ENCODE assay signal across 12 mouse cellular contexts in genomic region chr11:96287411-96287810, GRCm38 (mm10). TPM values are rescaled to one million over a fixed set of nuclear protein-coding genes. Genes with fewer than 3 reads are reported as not detected.
A peak's percentile ranks its signal among the peaks of the same experiment; 100 is the strongest.
DNase-seq lines count a peak whose midpoint lies in the region; ATAC-seq and TF ChIP-seq lines count a peak whose summit lies in the region.
"Had no signal": no experiment of that assay in that cellular context is flagged by ENCODE, and none has a peak within 500 bp of the region (broad histone marks: within the 10 kb centered on the region; RNA-seq: fewer than 3 reads in every experiment).

No protein-coding gene starts in this region.

- H3K9ac ChIP-seq in kidney, embryonic 14.5 days (ENCODE audit: low read depth, low read length) = peak overlapping the region; percentile 99
- H3K9ac ChIP-seq in intestine, embryonic 14.5 days (ENCODE audit: low read length) = peak overlapping the region; percentile 82
- peak overlapping the region; percentile 100 for H3K9ac ChIP-seq in neural tube, embryonic 12.5 days
- no peak overlapping the region for H3K9ac ChIP-seq in forebrain, embryonic 11.5 days (ENCODE audit: low read length)
- H3K9ac ChIP-seq: embryonic facial prominence, embryonic 12.5 days had no signal

- no peak for TF ChIP-seq CTCF in embryonic fibroblast, embryonic 13.5 days (IDR thresholded peaks at IDR 0.05; ENCODE audit: borderline replicate concordance, insufficient read depth, low read length)

- ATAC-seq in kidney, embryonic 14.5 days (ENCODE audit: low FRiP score, low TSS enrichment) = no peak
- ATAC-seq in intestine, embryonic 14.5 days (replicated peaks; ENCODE audit: low FRiP score, low TSS enrichment, low read depth) = no peak
- ATAC-seq in neural tube, embryonic 12.5 days (ENCODE audit: low FRiP score, low read depth) = peak; percentile 31
- no peak for ATAC-seq in forebrain, embryonic 11.5 days (replicated peaks; ENCODE audit: low FRiP score)
- ATAC-seq: forebrain, embryonic 16.5 days had no signal

- H3K9me3 ChIP-seq in kidney, embryonic 14.5 days (ENCODE audit: control insufficient read depth, low read length) = no peaks in the 10 kb centered on the region
- H3K9me3 ChIP-seq in intestine, embryonic 14.5 days (ENCODE audit: control insufficient read depth, low read length) = no peaks in the 10 kb centered on the region
- no peaks in the 10 kb centered on the region for H3K9me3 ChIP-seq in neural tube, embryonic 12.5 days
- no peaks in the 10 kb centered on the region for H3K9me3 ChIP-seq in forebrain, embryonic 11.5 days (ENCODE audit: control insufficient read depth, low read length)
- H3K9me3 ChIP-seq: embryonic facial prominence, embryonic 12.5 days had no signal

- H3K36me3 ChIP-seq in kidney, embryonic 14.5 days (ENCODE audit: control insufficient read depth, insufficient read depth, low read length) = no peaks in the 10 kb centered on the region
- no peaks in the 10 kb centered on the region for H3K36me3 ChIP-seq in intestine, embryonic 14.5 days (ENCODE audit: control insufficient read depth, insufficient read depth, low read length)
- H3K36me3 ChIP-seq in neural tube, embryonic 12.5 days = peaks cover 3% of the 10 kb centered on the region; the same call in 1 of the 2 replicates
- no peaks in the 10 kb centered on the region for H3K36me3 ChIP-seq in forebrain, embryonic 11.5 days (ENCODE audit: control insufficient read depth, insufficient read depth, low read length)
- H3K36me3 ChIP-seq: embryonic facial prominence, embryonic 12.5 days had no signal

- no peak for DNase-seq in kidney, postnatal 10 days
- DNase-seq in intestine, embryonic 14.5 days (ENCODE audit: low spot score) = no peak
- no peak for DNase-seq in forebrain, embryonic 11.5 days (ENCODE audit: low spot score)
- DNase-seq in embryo, embryonic 10 days (ENCODE audit: low spot score) = no peak
- no peak for DNase-seq in T-cell, adult 2 months (ENCODE audit: low spot score)
- DNase-seq: cerebellum, adult 2 months; heart, adult 11 months had no signal

- H3K4me3 ChIP-seq in kidney, embryonic 14.5 days (ENCODE audit: low read length) = peak overlapping the region; percentile 53
- peak overlapping the region; percentile 35 for H3K4me3 ChIP-seq in embryonic fibroblast, embryonic 13.5 days (ENCODE audit: insufficient read depth, low read length)
- H3K4me3 ChIP-seq in intestine, embryonic 14.5 days (ENCODE audit: low read depth, low read length) = peak overlapping the region; percentile 49
- H3K4me3 ChIP-seq in neural tube, embryonic 12.5 days = peak overlapping the region; percentile 99
- H3K4me3 ChIP-seq in forebrain, embryonic 11.5 days (ENCODE audit: low read depth, low read length) = no peak overlapping the region

- no peaks in the 10 kb centered on the region for H3K27me3 ChIP-seq in kidney, embryonic 14.5 days (ENCODE audit: control insufficient read depth, insufficient read depth, low read length)
- peaks cover 54% of the 10 kb centered on the region for H3K27me3 ChIP-seq in intestine, embryonic 14.5 days (replicated peaks; ENCODE audit: control insufficient read depth, insufficient read depth, low read length)
- H3K27me3 ChIP-seq in neural tube, embryonic 12.5 days (replicated peaks) = no peaks in the 10 kb centered on the region
- H3K27me3 ChIP-seq in forebrain, embryonic 11.5 days (ENCODE audit: control insufficient read depth, insufficient read depth, low read length) = peaks cover 96% of the 10 kb centered on the region

- 0% methylated on average over 9 of the region's 9 CpGs for WGBS in kidney, embryonic 14.5 days
- WGBS in intestine, embryonic 14.5 days = 6% methylated on average over 9 of the region's 9 CpGs
- WGBS in neural tube, embryonic 12.5 days = under 1% methylated on average over 9 of the region's 9 CpGs
- 4% methylated on average over 9 of the region's 9 CpGs for WGBS in forebrain, embryonic 11.5 days

- H3K27ac ChIP-seq in kidney, embryonic 14.5 days (ENCODE audit: low read depth, low read length) = peak overlapping the region; percentile 100
- H3K27ac ChIP-seq in embryonic fibroblast, embryonic 13.5 days (ENCODE audit: insufficient read depth, low read length) = no peak overlapping the region
- peak overlapping the region; percentile 93 for H3K27ac ChIP-seq in intestine, embryonic 14.5 days (ENCODE audit: low read depth)
- peak overlapping the region; percentile 99 for H3K27ac ChIP-seq in neural tube, embryonic 12.5 days
- no peak overlapping the region for H3K27ac ChIP-seq in forebrain, embryonic 11.5 days (ENCODE audit: low read depth, low read length)
- H3K27ac ChIP-seq: embryonic facial prominence, embryonic 12.5 days had no signal

- peaks cover 36% of the 10 kb centered on the region for H3K4me1 ChIP-seq in kidney, embryonic 14.5 days (ENCODE audit: control insufficient read depth, insufficient read depth, low read length)
- no peaks in the 10 kb centered on the region for H3K4me1 ChIP-seq in embryonic fibroblast, embryonic 13.5 days (ENCODE audit: control insufficient read depth, insufficient read depth, low read length)
- peaks cover 15% of the 10 kb centered on the region for H3K4me1 ChIP-seq in intestine, embryonic 14.5 days (replicated peaks; ENCODE audit: control insufficient read depth, insufficient read depth, low read length)
- peaks cover 26% of the 10 kb centered on the region for H3K4me1 ChIP-seq in neural tube, embryonic 12.5 days
- no peaks in the 10 kb centered on the region; the same call in none of the 2 replicates for H3K4me1 ChIP-seq in forebrain, embryonic 11.5 days (replicated peaks; ENCODE audit: control insufficient read depth, insufficient read depth, low read length)

- TF ChIP-seq POLR2A in embryonic fibroblast, embryonic 13.5 days (IDR thresholded peaks at IDR 0.05; ENCODE audit: low read depth, low read length) = no peak

- H3K4me2 ChIP-seq in kidney, embryonic 14.5 days (replicated peaks; ENCODE audit: low read depth, low read length) = peak overlapping the region; percentile 95
- peak overlapping the region; percentile 86 for H3K4me2 ChIP-seq in intestine, embryonic 14.5 days (ENCODE audit: low read length)
- H3K4me2 ChIP-seq in neural tube, embryonic 12.5 days (replicated peaks) = peak overlapping the region; percentile 100
- no peak overlapping the region for H3K4me2 ChIP-seq in forebrain, embryonic 11.5 days (ENCODE audit: low read depth, low read length, severe bottlenecking)

RNA-seq across cellular contexts. Expression of gene Hoxb7, which starts 1.0 kb away (rescaled TPM):
- 58.6 and 61.9 TPM in 2 replicates for polyA plus RNA-seq in kidney, embryonic 14.5 days (2014; fragmentation: Nextera tagmentation; extraction: Ambion mirVana)
- polyA plus RNA-seq in embryonic fibroblast, embryonic 13.5 days (2011; ENCODE audit: insufficient read length, low read depth, missing spikeins) = 13.1 and 22.5 TPM in 2 replicates
- polyA plus RNA-seq in intestine, embryonic 14.5 days (2014; fragmentation: Nextera tagmentation; extraction: Ambion mirVana) = 11.7 and 13.2 TPM in 2 replicates
- 97.1 and 101 TPM in 2 replicates for polyA plus RNA-seq in neural tube, embryonic 12.5 days (2016; fragmentation: Nextera tagmentation; extraction: Ambion mirVana)
- 0.21 TPM in 1 of 2 replicates, not detected in the other for polyA plus RNA-seq in forebrain, embryonic 11.5 days (2014; fragmentation: Nextera tagmentation; extraction: Ambion mirVana)
- polyA plus RNA-seq: cerebellum, adult 2 months; embryonic facial prominence, embryonic 12.5 days; forebrain, embryonic 16.5 days had no signal

RNA-seq across cellular contexts. Expression of gene Hoxb6, which starts 4.9 kb away (rescaled TPM):
- 44.1 and 53.1 TPM in 2 replicates for polyA plus RNA-seq in kidney, embryonic 14.5 days (2014; fragmentation: Nextera tagmentation; extraction: Ambion mirVana)
- 9.6 and 14.1 TPM in 2 replicates for polyA plus RNA-seq in embryonic fibroblast, embryonic 13.5 days (2011; ENCODE audit: insufficient read length, low read depth, missing spikeins)
- polyA plus RNA-seq in intestine, embryonic 14.5 days (2014; fragmentation: Nextera tagmentation; extraction: Ambion mirVana) = 18.1 and 24.1 TPM in 2 replicates
- polyA plus RNA-seq in neural tube, embryonic 12.5 days (2016; fragmentation: Nextera tagmentation; extraction: Ambion mirVana) = 145 and 151 TPM in 2 replicates
- not detected in 2 replicates for polyA plus RNA-seq in forebrain, embryonic 11.5 days (2014; fragmentation: Nextera tagmentation; extraction: Ambion mirVana)
- polyA plus RNA-seq: embryonic facial prominence, embryonic 12.5 days; forebrain, embryonic 16.5 days had no signal

RNA-seq across cellular contexts. Expression of gene Hoxb8, which starts 5.7 kb away (rescaled TPM):
- 12.7 and 18.6 TPM in 2 replicates for polyA plus RNA-seq in kidney, embryonic 14.5 days (2014; fragmentation: Nextera tagmentation; extraction: Ambion mirVana)
- 11.7 and 20.1 TPM in 2 replicates for polyA plus RNA-seq in embryonic fibroblast, embryonic 13.5 days (2011; ENCODE audit: insufficient read length, low read depth, missing spikeins)
- 1.5 and 1.7 TPM in 2 replicates for polyA plus RNA-seq in intestine, embryonic 14.5 days (2014; fragmentation: Nextera tagmentation; extraction: Ambion mirVana)
- polyA plus RNA-seq in neural tube, embryonic 12.5 days (2016; fragmentation: Nextera tagmentation; extraction: Ambion mirVana) = 35.7 and 53.3 TPM in 2 replicates
- not detected in 2 replicates for polyA plus RNA-seq in forebrain, embryonic 11.5 days (2014; fragmentation: Nextera tagmentation; extraction: Ambion mirVana)
- polyA plus RNA-seq: embryonic facial prominence, embryonic 12.5 days; forebrain, embryonic 16.5 days had no signal

RNA-seq across cellular contexts. Expression of gene Hoxb5, which starts 15.7 kb away (rescaled TPM):
- 22.1 and 24.3 TPM in 2 replicates for polyA plus RNA-seq in kidney, embryonic 14.5 days (2014; fragmentation: Nextera tagmentation; extraction: Ambion mirVana)
- polyA plus RNA-seq in embryonic fibroblast, embryonic 13.5 days (2011; ENCODE audit: insufficient read length, low read depth, missing spikeins) = 4.1 and 5.9 TPM in 2 replicates
- 49.6 and 51.6 TPM in 2 replicates for polyA plus RNA-seq in intestine, embryonic 14.5 days (2014; fragmentation: Nextera tagmentation; extraction: Ambion mirVana)
- 79.2 and 94.7 TPM in 2 replicates for polyA plus RNA-seq in neural tube, embryonic 12.5 days (2016; fragmentation: Nextera tagmentation; extraction: Ambion mirVana)
- 0.21 TPM in 1 of 2 replicates, not detected in the other for polyA plus RNA-seq in forebrain, embryonic 11.5 days (2014; fragmentation: Nextera tagmentation; extraction: Ambion mirVana)
- polyA plus RNA-seq: forebrain, embryonic 16.5 days had no signal

RNA-seq across cellular contexts. Expression of gene Hoxb9, which starts 16.2 kb away (rescaled TPM):
- 30.0 and 41.4 TPM in 2 replicates for polyA plus RNA-seq in kidney, embryonic 14.5 days (2014; fragmentation: Nextera tagmentation; extraction: Ambion mirVana)
- 43.5 and 51.7 TPM in 2 replicates for polyA plus RNA-seq in embryonic fibroblast, embryonic 13.5 days (2011; ENCODE audit: insufficient read length, low read depth, missing spikeins)
- 1.0 and 1.1 TPM in 2 replicates for polyA plus RNA-seq in intestine, embryonic 14.5 days (2014; fragmentation: Nextera tagmentation; extraction: Ambion mirVana)
- 76.1 and 90.5 TPM in 2 replicates for polyA plus RNA-seq in neural tube, embryonic 12.5 days (2016; fragmentation: Nextera tagmentation; extraction: Ambion mirVana)
- not detected in 2 replicates for polyA plus RNA-seq in forebrain, embryonic 11.5 days (2014; fragmentation: Nextera tagmentation; extraction: Ambion mirVana)
- polyA plus RNA-seq: cerebellum, adult 2 months; forebrain, embryonic 16.5 days had no signal

Comparison
In these comparisons a context has a peak if more than half of its experiments do, and no peak if none do; other contexts are left out.
1. H3K27ac ChIP-seq: peak in kidney, embryonic 14.5 days (single experiment), intestine, embryonic 14.5 days (single experiment) and neural tube, embryonic 12.5 days (single experiment); none in embryonic fibroblast, embryonic 13.5 days (single experiment) and forebrain, embryonic 11.5 days (single experiment).
2. RNA of gene Hoxb7, which starts 1.0 kb away (polyA plus RNA-seq): 97.1 to 101 TPM in neural tube, embryonic 12.5 days, 58.6 to 61.9 TPM in kidney, embryonic 14.5 days, 13.1 to 22.5 TPM in embryonic fibroblast, embryonic 13.5 days and 11.7 to 13.2 TPM in intestine, embryonic 14.5 days; 0.21 TPM in forebrain, embryonic 11.5 days; every median in the first group is over 10 times any median in the second.